Mouse (Mus musculus): ENCODE data around the gene Arhgdib. TPM values are rescaled to one million over a fixed set of nuclear protein-coding genes. Genes with fewer than 3 reads are reported as not detected.

The Arhgdib gene
- polyA plus RNA-seq, 1 experiment: 64.1 TPM

DNA sequence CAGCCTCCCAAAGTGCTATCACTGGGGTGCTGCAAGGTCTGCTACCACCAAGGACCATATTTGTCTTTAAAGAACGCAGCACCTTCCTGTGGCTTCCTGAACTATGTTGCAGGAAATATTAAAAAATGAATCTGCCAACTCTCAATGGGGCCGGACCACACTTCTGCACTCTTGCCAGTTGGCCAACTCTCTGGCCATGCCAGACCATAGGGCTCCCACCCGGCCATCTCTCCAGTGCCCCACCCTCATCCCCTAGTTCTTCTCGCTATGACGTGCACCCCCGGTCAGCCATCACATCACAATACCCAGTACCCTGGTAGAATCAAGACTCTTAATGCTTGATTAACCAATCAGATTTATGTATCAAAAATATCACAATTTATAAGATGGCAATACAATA lies 57.7 kb downstream of the Arhgdib start:
- TF ChIP-seq GATA1 (IDR thresholded peaks at IDR 0.05; ENCODE audit: low read length): no peak

DNA sequence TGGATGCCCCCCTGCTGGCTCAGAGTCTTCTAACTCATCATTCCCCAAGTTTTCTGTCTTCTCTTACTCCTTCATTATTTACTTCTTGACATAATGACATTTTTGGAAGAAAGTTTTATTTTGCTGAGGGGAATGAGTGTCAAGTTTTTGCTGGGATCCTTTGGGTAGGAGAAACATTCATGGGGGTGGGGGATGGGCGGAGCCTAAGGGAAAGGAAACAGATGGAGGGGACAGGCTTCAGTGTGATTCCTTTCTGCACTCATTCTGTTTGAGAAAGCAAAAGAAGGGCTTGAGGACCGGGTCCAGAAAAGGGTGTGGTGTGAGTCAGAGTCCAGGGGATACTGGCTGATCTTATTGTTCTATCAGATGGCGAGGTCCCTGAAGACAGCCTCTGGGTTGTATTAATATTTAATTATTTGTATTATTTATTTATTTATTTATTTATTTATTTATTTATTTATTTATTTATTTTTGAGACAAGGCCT lies 58.2 kb downstream of the Arhgdib start:
- TF ChIP-seq GATA1 (IDR thresholded peaks at IDR 0.05; ENCODE audit: low read length): no peak

DNA sequence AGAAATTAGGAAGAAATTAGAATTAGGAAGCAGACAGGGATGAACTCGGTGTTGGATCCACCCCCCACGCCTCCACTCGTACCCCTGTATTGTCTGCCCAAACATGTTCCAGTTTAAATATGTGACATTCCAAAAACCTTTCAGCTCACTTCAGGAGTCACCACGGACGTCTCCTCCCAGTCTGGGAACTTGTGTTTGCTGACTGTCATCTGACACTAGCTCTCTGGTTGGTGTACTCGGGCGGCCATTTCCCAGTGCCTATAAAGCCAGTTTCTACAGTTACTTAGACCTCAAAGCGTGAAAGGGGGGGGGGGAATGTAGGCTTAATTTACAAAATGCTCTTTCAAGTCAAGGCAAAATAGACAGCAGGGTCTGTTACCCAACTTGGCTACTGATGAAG lies 60.0 kb downstream of the Arhgdib start:
- no peak for TF ChIP-seq GATA1 (IDR thresholded peaks at IDR 0.05; ENCODE audit: low read length)

DNA sequence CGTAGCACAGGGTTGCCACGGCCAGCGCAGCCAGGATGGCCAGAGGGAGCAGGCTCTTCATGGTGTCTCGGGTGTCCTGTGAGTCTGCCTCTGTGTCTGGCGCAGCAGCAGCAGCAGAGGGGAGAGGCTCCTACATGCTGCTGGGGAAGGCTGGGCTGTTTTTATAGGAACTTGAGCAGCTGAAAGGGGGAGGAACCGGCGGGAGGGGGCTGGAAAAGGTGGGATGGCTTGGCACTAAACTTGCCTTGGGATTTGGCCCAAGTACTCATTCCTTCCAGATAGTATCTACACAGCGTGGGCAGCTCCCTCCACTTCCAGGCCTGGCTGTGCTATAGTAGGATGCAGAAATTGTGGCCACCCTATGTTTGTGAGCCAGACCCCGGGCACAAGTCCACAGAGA lies 66.0 kb downstream of the Arhgdib start, which contains the start of gene Mgp:
TSS of gene Mgp (minus strand) at position 154 of the 400 bp plus-strand sequence.
- no peak for TF ChIP-seq GATA1 (IDR thresholded peaks at IDR 0.05; ENCODE audit: low read length)

DNA sequence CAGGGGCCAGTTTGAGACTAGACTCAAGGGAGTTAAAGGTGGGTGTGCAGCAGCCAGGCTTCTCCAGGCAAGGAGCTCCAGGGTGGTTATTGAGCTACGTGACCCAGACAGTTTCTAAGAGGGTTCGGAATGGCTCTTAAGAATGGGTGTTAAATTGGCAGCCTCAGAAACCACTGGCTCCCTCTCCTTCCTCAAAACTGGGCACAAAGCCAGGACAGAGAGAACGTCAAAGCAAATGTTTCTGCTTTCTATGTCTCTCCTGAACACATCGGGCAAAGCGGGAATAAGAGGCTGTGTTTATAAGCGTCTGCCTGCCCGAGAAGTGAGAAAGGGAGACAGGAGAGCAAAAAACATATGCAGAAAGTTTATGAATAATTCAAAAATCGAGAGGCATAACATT lies 67.1 kb downstream of the Arhgdib start:
- TF ChIP-seq GATA1 (IDR thresholded peaks at IDR 0.05; ENCODE audit: low read length): no peak

Other genes starting within 250 kb of the Arhgdib start
- not detected in 2 replicates for gene Gucy2c, start 160.1 kb downstream of the Arhgdib start, polyA plus RNA-seq (2012)
- 1.3 and 1.4 TPM in 2 replicates for gene Hist4h4, start 137.5 kb downstream of the Arhgdib start, polyA plus RNA-seq (2012)
- gene H2afj, start 133.7 kb downstream of the Arhgdib start, polyA plus RNA-seq (2012): 320 and 434 TPM in 2 replicates
- 0.95 and 2.0 TPM in 2 replicates for gene BC049715, start 114.3 kb downstream of the Arhgdib start, polyA plus RNA-seq (2012)
- gene Wbp11, start 113.7 kb downstream of the Arhgdib start, polyA plus RNA-seq (2012): 311 and 372 TPM in 2 replicates
- gene Smco3, start 106.4 kb downstream of the Arhgdib start, polyA plus RNA-seq (2012): not detected in 2 replicates
- 1.4 and 2.0 TPM in 2 replicates for gene Art4, start 84.2 kb downstream of the Arhgdib start, polyA plus RNA-seq (2012)
- gene Mgp, start 66.1 kb downstream of the Arhgdib start, polyA plus RNA-seq (2012): not detected in 2 replicates
- not detected in 2 replicates for gene Erp27, start 19.7 kb downstream of the Arhgdib start, polyA plus RNA-seq (2012)
- 0.46 and 2.1 TPM in 2 replicates for gene Pde6h, start 18.1 kb downstream of the Arhgdib start, polyA plus RNA-seq (2012)
- not detected in 2 replicates for gene Rerg, start 228.6 kb upstream of the Arhgdib start, polyA plus RNA-seq (2012)

All from G1E-ER4 (cell line).